Mouse (Mus musculus) heart, adult 2 months (tissue): Measurements from ENCODE around the gene March9.

ENCODE experiments used
- CTCF ChIP-seq: fragments of 200-600 bp; IDR thresholded peaks from 2 replicates; pipeline ENCODE4 v1.8.1; 2022; ENCODE audit warnings: antibody characterized with exemption, mild to moderate bottlenecking, moderate library complexity
- POLR2A ChIP-seq: fragments of 200-500 bp; IDR thresholded peaks from 2 replicates; pipeline ENCODE4 v1.6.1; 2011; ENCODE audit warnings: mild to moderate bottlenecking, low read depth, low read length, control low read depth; ENCODE audit not compliant: insufficient read depth

- TF ChIP-seq POLR2A = no peak
- TF ChIP-seq CTCF = no peak
Measured at GRCm38 (mm10) chr10:127056490-127056889, 3.5 kb downstream of the March9 start.
